Mouse (Mus musculus) liver, embryonic 14.5 days (tissue): Measurements from ENCODE around the gene Ikbip. TPM values are rescaled to one million over a fixed set of nuclear protein-coding genes. Genes with fewer than 3 reads are reported as not detected.
A peak's percentile ranks its signal among the peaks of the same experiment; 100 is the strongest.

Source experiments
- ATAC-seq: fragments of 200-750 bp; cut with Nextera tagmentation; 2 replicates; pipeline ENCODE4 v1.8.0; 2017; ENCODE audit warnings: moderate number of reproducible peaks, mild to moderate bottlenecking, moderate library complexity; ENCODE audit not compliant: insufficient read depth
- DNase-seq, 3 experiments: peaks; one replicate each; pipeline ENCODE4 v3.0.0-alpha.2; 2012 to 2013; ENCODE audit warnings: low read depth in 3 of 3, low spot score in 3 of 3
- H3K27ac ChIP-seq: fragments of 300-500 bp; sonication (generic); 2 replicates; pipeline ENCODE4 v1.5.1; 2014; ENCODE audit warnings: moderate library complexity, mild to moderate bottlenecking, control low read depth, inconsistent platforms
- H3K27me3 ChIP-seq: fragments of 300-500 bp; sonication (generic); 2 replicates; pipeline ENCODE4 v1.6.1; 2014; ENCODE audit warnings: mild to moderate bottlenecking, low read length, moderate library complexity; ENCODE audit not compliant: control insufficient read depth, insufficient read depth
- H3K36me3 ChIP-seq: fragments of 300-500 bp; sonication (generic); replicated peaks from 2 replicates; pipeline ENCODE4 v1.6.1; 2014; ENCODE audit warnings: low read depth; ENCODE audit not compliant: control insufficient read depth, insufficient read depth
- H3K4me1 ChIP-seq, 2 experiments: fragments of 200-500 bp in 1 of 2; fragments of 300-500 bp in 1 of 2; sonication (generic) in 1 of 2; replicated peaks; 2 replicates each; pipeline ENCODE4 v1.6.1; 2012 to 2014; ENCODE audit warnings: antibody characterized with exemption in 1 of 2, inconsistent platforms in 1 of 2, low read length in 1 of 2; ENCODE audit not compliant: control insufficient read depth in 2 of 2, insufficient read depth in 2 of 2
- H3K4me2 ChIP-seq: fragments of 300-500 bp; sonication (generic); 2 replicates; pipeline ENCODE4 v1.6.1; 2014; ENCODE audit warnings: low read depth, mild to moderate bottlenecking, control low read depth, moderate library complexity
- H3K4me3 ChIP-seq, 2 experiments: fragments of 200-500 bp in 1 of 2; fragments of 300-500 bp in 1 of 2; sonication (generic) in 1 of 2; 2 replicates each; pipeline ENCODE4 v1.5.1; 2012 to 2014; ENCODE audit warnings: low read depth in 2 of 2, low read length in 2 of 2, mild to moderate bottlenecking in 2 of 2, control low read depth in 1 of 2, inconsistent platforms in 1 of 2, moderate library complexity in 1 of 2; ENCODE audit not compliant: insufficient read depth in 1 of 2
- H3K9ac ChIP-seq: fragments of 300-500 bp; sonication (generic); replicated peaks from 2 replicates; pipeline ENCODE4 v1.6.1; 2014; ENCODE audit warnings: mild to moderate bottlenecking, control low read depth, moderate library complexity
- H3K9me3 ChIP-seq: fragments of 300-500 bp; sonication (generic); 2 replicates; pipeline ENCODE4 v1.6.1; 2016; ENCODE audit warnings: low read length, mixed read lengths; ENCODE audit not compliant: control insufficient read depth
- CTCF ChIP-seq: IDR thresholded peaks from 2 replicates; pipeline ENCODE4 v1.5.1; 2016; ENCODE audit warnings: antibody characterized with exemption, low read depth, control low read depth
- EP300 ChIP-seq: IDR thresholded peaks from 2 replicates; pipeline ENCODE4 v1.6.1; 2016; ENCODE audit warnings: antibody characterized with exemption, low read depth
- WGBS: fragments of 180-500 bp; shearing (Covaris S2); extraction: QIAGEN DNeasy Blood & Tissue Kit; methylation state at CpG from one replicate; pipeline ENCODE4 v1.1.7; 2014; ENCODE audit not compliant: insufficient replicate concordance; 5-methylcytosine and 5-hydroxymethylcytosine counted together
- polyA plus RNA-seq, 2 experiments: library from polyadenylated mRNA; depleted of rRNA in 1 of 2; stranded (reverse) in 1 of 2; unstranded in 1 of 2; fragments of >200 nt; fragmentation: Nextera tagmentation in 1 of 2; extraction: Ambion mirVana in 1 of 2; gene quantifications; 2 replicates each; pipeline versions ENCODE4 v1.2.1 to v1.2.3; 2012 to 2014

Gene Ikbip
- 1.9 and 4.0 TPM in 2 replicates for polyA plus RNA-seq (2012; rRNA removed)
- 7.3 and 7.9 TPM in 2 replicates for polyA plus RNA-seq (2014; fragmentation: Nextera tagmentation; extraction: Ambion mirVana)

DNA sequence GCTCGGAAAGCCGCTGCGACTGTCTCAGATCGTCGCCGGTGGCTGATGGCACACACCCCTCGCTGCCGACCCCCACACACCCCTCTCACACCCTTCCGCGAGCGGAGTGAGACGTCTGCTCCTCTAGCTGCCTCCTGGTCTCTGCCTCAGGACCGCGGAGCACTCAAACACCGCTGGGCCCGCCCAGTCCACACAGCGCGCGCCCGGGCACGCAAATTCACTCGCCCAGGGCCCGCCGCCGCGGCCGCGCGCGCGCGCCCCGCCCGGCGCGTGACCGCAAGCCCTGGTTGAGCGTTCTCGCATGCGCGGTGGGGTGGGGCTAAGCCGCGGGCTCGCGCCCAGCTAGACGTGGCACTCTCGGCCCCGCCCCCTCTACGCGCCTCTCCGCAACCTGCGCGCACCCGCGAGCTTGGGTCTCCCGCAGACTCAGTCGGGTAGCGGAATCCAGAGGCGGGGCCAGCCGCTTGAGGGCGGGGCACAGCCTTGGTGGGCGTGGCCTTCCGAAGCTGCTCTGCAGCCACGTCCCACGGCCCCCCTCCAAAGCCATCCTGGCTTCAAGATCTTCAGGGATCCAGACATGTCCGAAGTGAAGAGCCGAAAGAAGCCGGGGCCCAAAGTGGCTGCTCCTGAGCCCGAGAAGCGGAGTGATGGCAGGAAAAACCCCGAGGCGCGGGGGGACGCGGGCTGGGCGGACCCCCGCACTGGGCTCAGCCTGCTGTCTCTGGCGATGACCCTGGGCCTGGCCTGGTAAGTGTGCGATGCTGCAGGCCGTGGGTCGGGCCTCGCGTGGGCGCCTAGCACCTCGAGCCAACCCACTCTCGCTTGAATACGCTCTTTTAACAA is at the start of gene Ikbip, which contains the start of gene Apaf1:
Gene Ikbip, plus strand, starts transcription at position 391 of the 843 bp plus-strand sequence.
Gene Apaf1, minus strand, starts transcription at position 221 of the 843 bp plus-strand sequence.
- peak within 1 kb of the TSS; percentile 94 for H3K9ac ChIP-seq
- no peaks in the 10 kb centered on the region; a peak in 2 of 4 replicates for H3K4me1 ChIP-seq
- H3K4me2 ChIP-seq, result peak within 1 kb of the TSS; percentile 85
- TF ChIP-seq CTCF (no peak), EP300 (no peak)
- WGBS, result under 1% methylated on average over 80 of the region's 87 CpGs
- H3K27ac ChIP-seq, result peak within 1 kb of the TSS; percentile 67
- peaks cover 9% of the 10 kb centered on the region; the same call in 1 of the 2 replicates for H3K36me3 ChIP-seq
- H3K4me3 ChIP-seq, result peak within 1 kb of the TSS; percentile 80 to 95
- no peaks in the 10 kb centered on the region for H3K27me3 ChIP-seq
- DNase-seq (peak; percentile 94 to 96 (median 95)), ATAC-seq (peak; percentile 96)
- H3K9me3 ChIP-seq, result no peaks in the 10 kb centered on the region

DNA sequence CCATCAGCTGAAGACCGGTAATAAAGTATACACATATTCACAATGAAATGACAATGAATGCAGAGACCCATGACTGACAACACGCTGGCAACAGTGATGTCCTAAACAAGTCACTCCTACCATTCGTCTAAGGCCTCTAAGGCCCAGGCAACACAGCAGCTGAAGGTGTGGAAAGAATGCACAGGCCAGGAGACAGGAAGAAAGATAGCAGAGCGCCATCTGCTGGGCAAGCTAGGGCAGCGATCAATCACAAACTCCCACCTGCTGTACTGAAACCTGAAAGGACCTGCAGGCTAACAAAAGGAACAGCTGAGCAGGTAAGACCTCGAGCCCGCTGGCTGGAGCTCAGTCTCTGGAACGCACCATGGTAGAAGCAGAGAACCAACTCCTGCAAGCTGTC is 48.8 kb upstream of the Ikbip start:
- Histone ChIP-seq H3K36me3 (peaks cover 5% of the 10 kb centered on the region), H3K27ac (no peak overlapping the region), H3K9me3 (no peaks in the 10 kb centered on the region), H3K9ac (no peak overlapping the region), H3K4me2 (no peak overlapping the region), H3K4me3 (no peak overlapping the region), H3K4me1 (no peaks in the 10 kb centered on the region), H3K27me3 (no peaks in the 10 kb centered on the region)
- WGBS, result 32% methylated on average over 8 of the region's 8 CpGs
- ATAC-seq (no peak), DNase-seq (peak in 2 of 3 experiments; percentile 9)
- TF ChIP-seq EP300, result no peak
- peak; percentile 91 for TF ChIP-seq CTCF

- WGBS, result 84% methylated on average over 4 of the region's 4 CpGs
These were observed 33.0 kb upstream of the Ikbip start for GRCm38 (mm10) chr10:91049696-91050095.

DNA sequence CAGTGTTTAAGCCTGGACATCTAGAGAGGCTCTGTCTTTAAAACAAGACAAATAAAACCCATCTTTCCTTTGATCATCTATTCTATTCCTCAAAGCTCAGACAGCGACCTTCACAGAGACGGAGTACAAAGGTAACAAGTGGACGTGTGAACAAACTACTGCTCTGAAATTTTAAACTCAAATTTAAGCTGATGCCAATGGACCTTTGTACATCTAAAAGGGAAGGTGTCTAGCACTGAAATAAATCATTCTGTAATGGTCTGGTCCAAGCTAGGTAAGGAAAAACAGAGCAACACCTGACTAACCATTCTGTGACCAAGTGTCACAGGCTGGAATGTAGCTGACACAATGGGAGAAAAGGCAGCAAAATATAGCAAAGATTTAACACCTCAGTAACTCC is 31.6 kb upstream of the Ikbip start:
- no peak overlapping the region for H3K4me2 ChIP-seq
- TF ChIP-seq EP300 (no peak), CTCF (no peak)
- ATAC-seq (no peak), DNase-seq (no peak)
- WGBS, result 78% methylated on average over 3 of the region's 3 CpGs
- H3K9me3 ChIP-seq, result no peaks in the 10 kb centered on the region
- no peak overlapping the region for H3K9ac ChIP-seq
- H3K27ac ChIP-seq, result no peak overlapping the region
- no peaks in the 10 kb centered on the region for H3K27me3 ChIP-seq
- no peaks in the 10 kb centered on the region for H3K4me1 ChIP-seq
- H3K4me3 ChIP-seq, result no peak overlapping the region
- H3K36me3 ChIP-seq, result peaks cover 6% of the 10 kb centered on the region

More at GRCm38 (mm10) chr10:91049696-91050095, 33.0 kb upstream of the Ikbip start:
- ATAC-seq (no peak), DNase-seq (no peak)
- no peak for TF ChIP-seq EP300
- TF ChIP-seq CTCF, result no peak
- Histone ChIP-seq H3K4me2 (no peak overlapping the region), H3K9ac (no peak overlapping the region), H3K27ac (no peak overlapping the region), H3K36me3 (peaks cover 4% of the 10 kb centered on the region), H3K4me1 (no peaks in the 10 kb centered on the region), H3K27me3 (no peaks in the 10 kb centered on the region), H3K9me3 (no peaks in the 10 kb centered on the region), H3K4me3 (no peak overlapping the region)

DNA sequence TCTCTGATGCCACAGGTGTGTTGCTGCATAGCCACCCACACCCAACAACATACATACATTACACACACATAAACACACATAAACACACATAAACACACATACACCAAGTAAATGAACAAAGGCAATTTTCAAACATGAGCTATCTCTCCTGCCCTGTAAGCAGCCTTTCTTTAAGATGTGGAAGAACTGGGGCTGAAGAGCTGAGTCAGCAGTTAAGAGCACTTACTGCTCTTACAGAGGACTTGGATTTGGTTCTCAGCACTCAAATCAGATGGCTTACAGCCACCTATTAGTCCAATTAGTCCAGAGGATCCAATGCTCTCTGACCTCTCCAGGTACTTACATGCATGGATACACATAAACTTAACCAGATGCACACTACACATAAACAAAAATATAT is 30.0 kb upstream of the Ikbip start:
- peaks cover 5% of the 10 kb centered on the region for H3K36me3 ChIP-seq
- TF ChIP-seq CTCF, result no peak
- no peak for TF ChIP-seq EP300

More for the DNA sequence above, 30.0 kb upstream of the Ikbip start:
- Histone ChIP-seq H3K27ac (no peak overlapping the region), H3K9me3 (no peaks in the 10 kb centered on the region), H3K27me3 (no peaks in the 10 kb centered on the region), H3K4me3 (no peak overlapping the region), H3K4me2 (no peak overlapping the region), H3K4me1 (no peaks in the 10 kb centered on the region), H3K9ac (no peak overlapping the region)
- no peak for DNase-seq
- ATAC-seq, result no peak
